In genomic region chr7:120809705-120810104, GRCm38 (mm10) we compare ENCODE assay signal across 8 mouse cellular contexts. TPM values are rescaled to one million over a fixed set of nuclear protein-coding genes. Genes with fewer than 3 reads are reported as not detected.
DNase-seq lines count a peak whose midpoint lies in the region; ATAC-seq and TF ChIP-seq lines count a peak whose summit lies in the region.
"Had no signal": no experiment of that assay in that cellular context is flagged by ENCODE, and none has a peak within 500 bp of the region (broad histone marks: within the 10 kb centered on the region; RNA-seq: fewer than 3 reads in every experiment).

No protein-coding gene starts in this region.

- ATAC-seq in lung, embryonic 14.5 days (ENCODE audit: insufficient read depth) = 0 out of 2 replicates have a peak, but pooled peaks have one; percentile 38
- ATAC-seq in forebrain, embryonic 15.5 days (replicated peaks) = no peak
- no peak for ATAC-seq in limb, embryonic 12.5 days (ENCODE audit: insufficient number of reproducible peaks, insufficient read depth, low FRiP score, low TSS enrichment, low read depth)
- ATAC-seq in stomach, embryonic 14.5 days (ENCODE audit: insufficient number of reproducible peaks, insufficient read depth, low FRiP score, low read depth) = no peak

- DNase-seq in lung, embryonic 14.5 days = peak; percentile 3
- no peak for DNase-seq in lung, postnatal 14 days
- no peak for DNase-seq in left cerebral cortex, postnatal 36 days (ENCODE audit: low spot score in 2 of 2)
- no peak for DNase-seq in ovary, postnatal 10 days (ENCODE audit: low spot score)

- intact Hi-C loops in left cerebral cortex, postnatal 36 days (cut with DNase I) = no loop called here

- no peaks in the 10 kb centered on the region for H3K36me3 ChIP-seq in lung, embryonic 14.5 days (ENCODE audit: insufficient read depth)
- H3K36me3 ChIP-seq in forebrain, embryonic 15.5 days = no peaks in the 10 kb centered on the region
- H3K36me3 ChIP-seq in limb, embryonic 12.5 days = no peaks in the 10 kb centered on the region
- H3K36me3 ChIP-seq in stomach, embryonic 14.5 days (ENCODE audit: control insufficient read depth, insufficient read depth, low read length) = no peaks in the 10 kb centered on the region

- peaks cover 5% of the 10 kb centered on the region; the same call in 1 of the 2 replicates for H3K27me3 ChIP-seq in lung, embryonic 14.5 days (ENCODE audit: insufficient read depth, low read length)
- peaks cover 5% of the 10 kb centered on the region; the same call in 1 of the 2 replicates for H3K27me3 ChIP-seq in forebrain, embryonic 15.5 days
- peaks cover 32% of the 10 kb centered on the region for H3K27me3 ChIP-seq in limb, embryonic 12.5 days
- no peaks in the 10 kb centered on the region for H3K27me3 ChIP-seq in stomach, embryonic 14.5 days (ENCODE audit: control insufficient read depth, insufficient read depth, low read length)

- no peak overlapping the region for H3K27ac ChIP-seq in lung, embryonic 14.5 days (ENCODE audit: low read depth)
- no peak overlapping the region for H3K27ac ChIP-seq in forebrain, embryonic 15.5 days (replicated peaks)
- H3K27ac ChIP-seq in limb, embryonic 12.5 days = no peak overlapping the region
- H3K27ac ChIP-seq in stomach, embryonic 14.5 days (ENCODE audit: low read length) = no peak overlapping the region

- peak overlapping the region; percentile 20; the same call in 1 of the 2 replicates for H3K4me3 ChIP-seq in lung, embryonic 14.5 days (ENCODE audit: low read depth, low read length)
- peak overlapping the region; percentile 28 for H3K4me3 ChIP-seq in forebrain, embryonic 15.5 days
- peak overlapping the region; percentile 37 for H3K4me3 ChIP-seq in limb, embryonic 12.5 days (replicated peaks)
- H3K4me3 ChIP-seq in stomach, embryonic 14.5 days (ENCODE audit: low read depth, low read length) = peak overlapping the region; percentile 3; the same call in 1 of the 2 replicates

- peak overlapping the region; percentile 55 for H3K4me2 ChIP-seq in lung, embryonic 14.5 days
- peak overlapping the region; percentile 43 for H3K4me2 ChIP-seq in forebrain, embryonic 15.5 days (replicated peaks)
- peak overlapping the region; percentile 66 for H3K4me2 ChIP-seq in limb, embryonic 12.5 days
- peak overlapping the region; percentile 42 for H3K4me2 ChIP-seq in stomach, embryonic 14.5 days (replicated peaks; ENCODE audit: low read depth, low read length)

- no peak for TF ChIP-seq CTCF in lung, embryonic 14.5 days (IDR thresholded peaks at IDR 0.05; ENCODE audit: low read depth)

- WGBS in lung, embryonic 14.5 days = 4% methylated on average over 22 of the region's 27 CpGs
- 2% methylated on average over 27 of the region's 27 CpGs for WGBS in forebrain, embryonic 15.5 days
- 4% methylated on average over 27 of the region's 27 CpGs for WGBS in limb, embryonic 12.5 days
- 5% methylated on average over 27 of the region's 27 CpGs for WGBS in stomach, embryonic 14.5 days

- no peak overlapping the region for H3K9ac ChIP-seq in lung, embryonic 14.5 days
- 0 out of 2 replicates have a peak overlapping the region, but pooled peaks have one; percentile 22 for H3K9ac ChIP-seq in forebrain, embryonic 15.5 days (replicated peaks)
- H3K9ac ChIP-seq in limb, embryonic 12.5 days (replicated peaks) = peak overlapping the region; percentile 40; the same call in 1 of the 2 replicates
- 0 out of 2 replicates have a peak overlapping the region, but pooled peaks have one; percentile 14 for H3K9ac ChIP-seq in stomach, embryonic 14.5 days (replicated peaks; ENCODE audit: low read depth, low read length)

- no peaks in the 10 kb centered on the region for H3K9me3 ChIP-seq in lung, embryonic 14.5 days (ENCODE audit: low read depth, low read length)
- H3K9me3 ChIP-seq in forebrain, embryonic 15.5 days = no peaks in the 10 kb centered on the region
- H3K9me3 ChIP-seq in limb, embryonic 12.5 days = no peaks in the 10 kb centered on the region
- H3K9me3 ChIP-seq in stomach, embryonic 14.5 days (ENCODE audit: control insufficient read depth, low read depth, low read length) = no peaks in the 10 kb centered on the region

- no peaks in the 10 kb centered on the region for H3K4me1 ChIP-seq in lung, embryonic 14.5 days (ENCODE audit: insufficient read depth)
- peaks cover 4% of the 10 kb centered on the region for H3K4me1 ChIP-seq in forebrain, embryonic 15.5 days
- H3K4me1 ChIP-seq in limb, embryonic 12.5 days (replicated peaks) = peaks cover 4% of the 10 kb centered on the region
- no peaks in the 10 kb centered on the region for H3K4me1 ChIP-seq in stomach, embryonic 14.5 days (ENCODE audit: control insufficient read depth, insufficient read depth, low read length)

RNA-seq across cellular contexts. Expression of gene Gm5737, which starts 2.5 kb away (rescaled TPM):
- polyA plus RNA-seq in lung, embryonic 14.5 days (2014; fragmentation: Nextera tagmentation; extraction: Ambion mirVana) = not detected in 2 replicates
- not detected in 2 replicates for polyA plus RNA-seq in forebrain, embryonic 15.5 days (2015; fragmentation: Nextera tagmentation; extraction: Ambion mirVana)
- polyA plus RNA-seq in limb, embryonic 12.5 days (2016; fragmentation: Nextera tagmentation; extraction: Ambion mirVana) = not detected in 2 replicates
- not detected in 2 replicates for polyA plus RNA-seq in stomach, embryonic 14.5 days (2014; fragmentation: Nextera tagmentation; extraction: Ambion mirVana)
- not detected for total RNA-seq in left cerebral cortex, postnatal 36 days (2021)
- total RNA-seq: adrenal gland, adult 18-20 months had no signal

RNA-seq across cellular contexts. Expression of gene Eef2k, which starts 32.9 kb away (rescaled TPM):
- 11.2 and 13.0 TPM in 2 replicates for polyA plus RNA-seq in lung, embryonic 14.5 days (2014; fragmentation: Nextera tagmentation; extraction: Ambion mirVana)
- 33.7 and 35.1 TPM in 2 replicates for polyA plus RNA-seq in forebrain, embryonic 15.5 days (2015; fragmentation: Nextera tagmentation; extraction: Ambion mirVana)
- polyA plus RNA-seq in limb, embryonic 12.5 days (2016; fragmentation: Nextera tagmentation; extraction: Ambion mirVana) = 31.5 and 31.8 TPM in 2 replicates
- polyA plus RNA-seq in stomach, embryonic 14.5 days (2014; fragmentation: Nextera tagmentation; extraction: Ambion mirVana) = 21.1 and 23.0 TPM in 2 replicates
- 10 to 100 TPM; 27.9 to 32.0 TPM for total RNA-seq in left cerebral cortex, postnatal 36 days (2021)
